Comparison of ENCODE assay signal across 26 mouse cellular contexts in genomic region chr11:62622850-62623249, GRCm38 (mm10). TPM values are rescaled to one million over a fixed set of nuclear protein-coding genes. Genes with fewer than 3 reads are reported as not detected.
DNase-seq lines count a peak whose midpoint lies in the region; ATAC-seq lines count a peak whose summit lies in the region.
"Had no signal": no experiment of that assay in that cellular context is flagged by ENCODE, and none has a peak within 500 bp of the region (broad histone marks: within the 10 kb centered on the region; RNA-seq: fewer than 3 reads in every experiment).

No protein-coding gene starts in this region.

- no peaks in the 10 kb centered on the region for H3K27me3 ChIP-seq in forebrain, embryonic 10.5 days (ENCODE audit: poor library complexity, severe bottlenecking)
- no peaks in the 10 kb centered on the region for H3K27me3 ChIP-seq in forebrain, embryonic 15.5 days
- H3K27me3 ChIP-seq in megakaryocyte, embryonic 14.5 days (replicated peaks): no peaks in the 10 kb centered on the region
- no peaks in the 10 kb centered on the region for H3K27me3 ChIP-seq in intestine, embryonic 15.5 days (replicated peaks)
- H3K27me3 ChIP-seq in limb, embryonic 13.5 days: no peaks in the 10 kb centered on the region
- H3K27me3 ChIP-seq: embryonic facial prominence, embryonic 12.5 days; heart, embryonic 15.5 days; liver, embryonic 15.5 days had no signal

- no peak for ATAC-seq in forebrain, embryonic 15.5 days (replicated peaks)
- no peak for ATAC-seq in megakaryocyte, adult 5-6 weeks (ENCODE audit: poor library complexity, severe bottlenecking)
- ATAC-seq in intestine, embryonic 15.5 days: no peak
- no peak for ATAC-seq in limb, embryonic 13.5 days (ENCODE audit: low FRiP score, low read depth)
- no peak for ATAC-seq in megakaryocyte-erythroid progenitor cell, adult 5-6 weeks (replicated peaks; ENCODE audit: low FRiP score, low TSS enrichment, poor library complexity, severe bottlenecking)
- ATAC-seq: forebrain, postnatal 0 days; hindbrain, embryonic 16.5 days; midbrain, embryonic 16.5 days had no signal

- H3K4me3 ChIP-seq in forebrain, embryonic 10.5 days: no peak overlapping the region
- H3K4me3 ChIP-seq in forebrain, embryonic 15.5 days: no peak overlapping the region
- H3K4me3 ChIP-seq in megakaryocyte, embryonic 14.5 days (replicated peaks): peak overlapping the region; percentile 56
- H3K4me3 ChIP-seq in intestine, embryonic 15.5 days (replicated peaks): no peak overlapping the region
- H3K4me3 ChIP-seq in limb, embryonic 13.5 days: no peak overlapping the region
- H3K4me3 ChIP-seq: embryonic facial prominence, embryonic 12.5 days; heart, embryonic 15.5 days; liver, embryonic 15.5 days had no signal

- WGBS in forebrain, embryonic 10.5 days: 49% methylated on average over 4 of the region's 4 CpGs
- 64% methylated on average over 4 of the region's 4 CpGs for WGBS in forebrain, embryonic 15.5 days
- 56% methylated on average over 4 of the region's 4 CpGs for WGBS in intestine, embryonic 15.5 days
- 41% methylated on average over 4 of the region's 4 CpGs for WGBS in limb, embryonic 13.5 days

- no peak for DNase-seq in forebrain, embryonic 10.5 days (ENCODE audit: extremely low spot score, low spot score)
- DNase-seq in cerebellum, adult 11 months: no peak
- DNase-seq: adrenal gland, postnatal 10 days; cerebellum, adult 9-11 months; forebrain, postnatal 0 days; heart, postnatal 4 days; kidney, adult 11 months; kidney, postnatal 4 days; left cerebral cortex, postnatal 4 days; lung, embryonic 14.5 days; lung, postnatal 14 days; right cerebral cortex, postnatal 25 days; thymus, adult 2 months; thymus, postnatal 36 days had no signal

- no peak overlapping the region for H3K4me2 ChIP-seq in forebrain, embryonic 15.5 days (replicated peaks)
- no peak overlapping the region for H3K4me2 ChIP-seq in intestine, embryonic 15.5 days (replicated peaks)
- no peak overlapping the region for H3K4me2 ChIP-seq in limb, embryonic 13.5 days (replicated peaks)
- H3K4me2 ChIP-seq: embryonic facial prominence, embryonic 12.5 days; heart, embryonic 15.5 days; liver, embryonic 15.5 days; lung, embryonic 14.5 days had no signal

- H3K9me3 ChIP-seq in forebrain, embryonic 10.5 days: no peaks in the 10 kb centered on the region
- H3K9me3 ChIP-seq in forebrain, embryonic 15.5 days: no peaks in the 10 kb centered on the region
- peaks cover 12% of the 10 kb centered on the region for H3K9me3 ChIP-seq in megakaryocyte, embryonic 14.5 days
- H3K9me3 ChIP-seq in intestine, embryonic 15.5 days: no peaks in the 10 kb centered on the region; the same call in 1 of the 2 replicates
- H3K9me3 ChIP-seq in limb, embryonic 13.5 days: no peaks in the 10 kb centered on the region
- H3K9me3 ChIP-seq: embryonic facial prominence, embryonic 12.5 days; G1E; heart, embryonic 15.5 days; liver, embryonic 15.5 days had no signal

- H3K4me1 ChIP-seq in forebrain, embryonic 10.5 days: peaks cover 34% of the 10 kb centered on the region
- peaks cover 15% of the 10 kb centered on the region for H3K4me1 ChIP-seq in forebrain, embryonic 15.5 days
- peaks cover 66% of the 10 kb centered on the region for H3K4me1 ChIP-seq in megakaryocyte, embryonic 14.5 days
- peaks cover 13% of the 10 kb centered on the region for H3K4me1 ChIP-seq in intestine, embryonic 15.5 days (replicated peaks)
- H3K4me1 ChIP-seq in limb, embryonic 13.5 days: peaks cover 43% of the 10 kb centered on the region

- H3K27ac ChIP-seq in forebrain, embryonic 10.5 days: peak overlapping the region; percentile 22
- no peak overlapping the region for H3K27ac ChIP-seq in forebrain, embryonic 15.5 days (replicated peaks)
- 0 out of 2 replicates have a peak overlapping the region, but pooled peaks have one; percentile 3 for H3K27ac ChIP-seq in intestine, embryonic 15.5 days
- peak overlapping the region; percentile 33; the same call in 1 of the 2 replicates for H3K27ac ChIP-seq in limb, embryonic 13.5 days
- H3K27ac ChIP-seq: heart, embryonic 15.5 days; liver, embryonic 15.5 days had no signal

- no peak overlapping the region for H3K9ac ChIP-seq in forebrain, embryonic 15.5 days (replicated peaks)
- no peak overlapping the region for H3K9ac ChIP-seq in intestine, embryonic 15.5 days
- peak overlapping the region; percentile 2; the same call in 1 of the 2 replicates for H3K9ac ChIP-seq in limb, embryonic 13.5 days
- H3K9ac ChIP-seq: embryonic facial prominence, embryonic 12.5 days; forebrain, postnatal 0 days; heart, embryonic 15.5 days; liver, embryonic 15.5 days; lung, embryonic 14.5 days had no signal

- peaks cover 29% of the 10 kb centered on the region for H3K36me3 ChIP-seq in forebrain, embryonic 10.5 days (replicated peaks)
- H3K36me3 ChIP-seq in forebrain, embryonic 15.5 days: no peaks in the 10 kb centered on the region
- H3K36me3 ChIP-seq in megakaryocyte, embryonic 14.5 days (replicated peaks; ENCODE audit: low read length): peaks cover 31% of the 10 kb centered on the region
- H3K36me3 ChIP-seq in intestine, embryonic 15.5 days: peaks cover 6% of the 10 kb centered on the region; the same call in 1 of the 2 replicates
- H3K36me3 ChIP-seq in limb, embryonic 13.5 days: peaks cover 33% of the 10 kb centered on the region
- H3K36me3 ChIP-seq: G1E; liver, embryonic 15.5 days had no signal

RNA-seq across cellular contexts. Expression of gene Lrrc75a, which starts 25.5 kb away (rescaled TPM):
- 9.1 and 10.0 TPM in 2 replicates for polyA plus RNA-seq in forebrain, embryonic 10.5 days (2016; fragmentation: Nextera tagmentation; extraction: Ambion mirVana)
- polyA plus RNA-seq in forebrain, embryonic 15.5 days (2015; fragmentation: Nextera tagmentation; extraction: Ambion mirVana): 11.1 and 11.3 TPM in 2 replicates
- 4.6 and 8.6 TPM in 2 replicates for polyA plus RNA-seq in megakaryocyte, embryonic 14.5 days (2012; ENCODE audit: insufficient read depth, low replicate concordance)
- 5.7 TPM in 2 replicates for total RNA-seq in megakaryocyte, adult 5-6 weeks (2015)
- 3.6 and 5.7 TPM in 2 replicates for total RNA-seq in megakaryocyte, adult 5-6 weeks (2017)
- 17.3 and 20.9 TPM in 2 replicates for polyA plus RNA-seq in intestine, embryonic 15.5 days (2015; fragmentation: Nextera tagmentation; extraction: Ambion mirVana)
- polyA plus RNA-seq in limb, embryonic 13.5 days (2015; fragmentation: Nextera tagmentation; extraction: Ambion mirVana): 14.9 and 15.5 TPM in 2 replicates
- total RNA-seq in megakaryocyte-erythroid progenitor cell, adult 5-6 weeks (2014; fragmentation: Nextera tagmentation): 2.1 and 3.1 TPM in 2 replicates
- total RNA-seq in megakaryocyte-erythroid progenitor cell, adult 5-6 weeks (2017): 0.99 and 1.8 TPM in 2 replicates

RNA-seq across cellular contexts. Expression of gene Mmgt2, which starts 25.6 kb away (rescaled TPM):
- polyA plus RNA-seq in forebrain, embryonic 10.5 days (2016; fragmentation: Nextera tagmentation; extraction: Ambion mirVana): 38.6 and 39.0 TPM in 2 replicates
- 26.2 and 30.7 TPM in 2 replicates for polyA plus RNA-seq in forebrain, embryonic 15.5 days (2015; fragmentation: Nextera tagmentation; extraction: Ambion mirVana)
- polyA plus RNA-seq in megakaryocyte, embryonic 14.5 days (2012; ENCODE audit: insufficient read depth, low replicate concordance): 19.9 and 26.5 TPM in 2 replicates
- total RNA-seq in megakaryocyte, adult 5-6 weeks (2015): 19.0 and 19.3 TPM in 2 replicates
- total RNA-seq in megakaryocyte, adult 5-6 weeks (2017): 7.2 and 10.9 TPM in 2 replicates
- 71.8 and 72.4 TPM in 2 replicates for polyA plus RNA-seq in intestine, embryonic 15.5 days (2015; fragmentation: Nextera tagmentation; extraction: Ambion mirVana)
- polyA plus RNA-seq in limb, embryonic 13.5 days (2015; fragmentation: Nextera tagmentation; extraction: Ambion mirVana): 68.2 and 69.4 TPM in 2 replicates
- 16.4 and 29.7 TPM in 2 replicates for total RNA-seq in megakaryocyte-erythroid progenitor cell, adult 5-6 weeks (2014; fragmentation: Nextera tagmentation)
- total RNA-seq in megakaryocyte-erythroid progenitor cell, adult 5-6 weeks (2017): 9.1 and 14.8 TPM in 2 replicates

RNA-seq across cellular contexts. Expression of gene Trpv2, which starts 48.6 kb away (rescaled TPM):
- polyA plus RNA-seq in forebrain, embryonic 10.5 days (2016; fragmentation: Nextera tagmentation; extraction: Ambion mirVana): 2.1 and 2.5 TPM in 2 replicates
- polyA plus RNA-seq in forebrain, embryonic 15.5 days (2015; fragmentation: Nextera tagmentation; extraction: Ambion mirVana): 17.1 and 19.8 TPM in 2 replicates
- polyA plus RNA-seq in megakaryocyte, embryonic 14.5 days (2012; ENCODE audit: insufficient read depth, low replicate concordance): 11.2 and 11.9 TPM in 2 replicates
- total RNA-seq in megakaryocyte, adult 5-6 weeks (2015): 24.9 and 27.9 TPM in 2 replicates
- 46.6 and 51.1 TPM in 2 replicates for total RNA-seq in megakaryocyte, adult 5-6 weeks (2017)
- 10.0 and 10.7 TPM in 2 replicates for polyA plus RNA-seq in intestine, embryonic 15.5 days (2015; fragmentation: Nextera tagmentation; extraction: Ambion mirVana)
- 1.4 and 2.4 TPM in 2 replicates for polyA plus RNA-seq in limb, embryonic 13.5 days (2015; fragmentation: Nextera tagmentation; extraction: Ambion mirVana)
- total RNA-seq in megakaryocyte-erythroid progenitor cell, adult 5-6 weeks (2014; fragmentation: Nextera tagmentation): 31.3 and 45.4 TPM in 2 replicates
- total RNA-seq in megakaryocyte-erythroid progenitor cell, adult 5-6 weeks (2017): 12.2 and 25.6 TPM in 2 replicates
